Mouse (Mus musculus): Measurements from ENCODE around the gene Pus10.

The Pus10 gene

DNA sequence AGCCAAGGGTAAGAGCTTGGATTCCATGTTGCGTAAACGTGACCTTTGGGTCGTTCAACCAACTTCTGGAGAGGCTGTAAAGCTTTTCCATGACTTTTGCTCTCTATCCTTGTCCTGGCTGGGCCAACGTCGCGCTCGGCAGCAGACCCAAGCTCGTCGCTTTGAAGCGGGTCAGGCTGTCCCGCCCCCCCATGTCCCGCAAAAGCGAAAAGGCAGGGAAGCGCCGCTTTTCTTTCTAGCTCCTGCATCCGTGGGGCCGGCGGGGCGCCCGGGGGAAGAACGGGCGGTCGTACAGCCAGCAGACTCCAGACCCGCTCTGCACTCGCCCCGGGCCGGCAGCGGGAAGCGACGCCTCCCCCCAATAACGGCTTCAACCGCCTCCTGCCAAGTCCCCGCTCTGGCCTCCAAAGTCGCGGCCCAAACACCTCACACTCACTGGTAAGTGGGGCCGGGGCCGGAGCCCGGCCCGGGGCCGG lies at the start of gene Pus10:
Gene Pus10 (plus strand): TSS at position 364 of the 476 bp plus-strand sequence.
- no peaks in the 10 kb centered on the region for H3K27me3 ChIP-seq (ENCODE audit: control insufficient read depth, insufficient read depth, low read length, poor library complexity, severe bottlenecking)
- DNase-seq (ENCODE audit: low read depth, low spot score): no peak
- peaks cover 2% of the 10 kb centered on the region; the same call in 1 of the 2 replicates for H3K36me3 ChIP-seq (ENCODE audit: control insufficient read depth, insufficient read depth, low read length, poor library complexity, severe bottlenecking)

DNA sequence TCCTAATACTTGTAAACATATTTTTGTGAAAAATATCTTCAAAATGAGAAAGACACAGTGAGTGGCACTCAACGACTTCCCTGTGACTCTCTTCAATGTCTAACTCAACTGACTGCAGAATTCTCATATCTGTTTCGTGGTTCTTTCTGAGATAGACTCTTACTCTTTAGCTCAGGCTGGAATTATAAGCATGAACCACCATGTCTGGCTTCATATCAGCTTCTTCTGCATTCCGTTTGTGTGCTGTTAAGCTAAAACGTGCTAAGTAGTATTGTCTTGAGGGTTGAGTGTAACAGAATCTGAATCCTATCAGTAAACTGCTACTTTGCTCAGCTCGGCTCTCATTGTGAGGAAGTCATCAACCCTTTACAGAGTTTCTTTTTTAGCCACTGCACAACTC lies 46.5 kb upstream of the Pus10 start:
- Histone ChIP-seq H3K27me3 (ENCODE audit: control insufficient read depth, insufficient read depth, low read length, poor library complexity, severe bottlenecking) (no peaks in the 10 kb centered on the region), H3K36me3 (ENCODE audit: control insufficient read depth, insufficient read depth, low read length, poor library complexity, severe bottlenecking) (no peaks in the 10 kb centered on the region)
- no peak for DNase-seq (ENCODE audit: low read depth, low spot score)

DNA sequence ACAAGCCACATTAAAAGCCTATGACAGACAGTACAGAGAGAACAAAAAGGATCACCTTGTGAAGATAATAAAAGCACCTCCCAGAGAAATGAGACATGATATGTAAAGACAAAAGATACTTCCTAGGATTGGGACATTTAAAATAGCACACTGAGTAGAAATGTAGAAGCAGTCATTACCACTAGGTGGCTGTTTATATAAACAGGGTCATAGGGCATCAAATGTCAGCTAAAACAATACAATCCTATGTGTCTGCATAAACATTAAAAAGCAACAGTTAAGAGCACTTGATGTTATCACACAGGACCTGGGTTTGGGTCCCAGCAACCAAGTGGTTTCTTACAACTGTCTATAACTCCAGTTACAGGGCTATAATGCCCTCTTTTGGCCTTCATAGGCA lies 34.8 kb upstream of the Pus10 start:
- DNase-seq (ENCODE audit: low read depth, low spot score): peak; percentile 26
- Histone ChIP-seq H3K27me3 (ENCODE audit: control insufficient read depth, insufficient read depth, low read length, poor library complexity, severe bottlenecking) (no peaks in the 10 kb centered on the region), H3K36me3 (ENCODE audit: control insufficient read depth, insufficient read depth, low read length, poor library complexity, severe bottlenecking) (no peaks in the 10 kb centered on the region)

DNA sequence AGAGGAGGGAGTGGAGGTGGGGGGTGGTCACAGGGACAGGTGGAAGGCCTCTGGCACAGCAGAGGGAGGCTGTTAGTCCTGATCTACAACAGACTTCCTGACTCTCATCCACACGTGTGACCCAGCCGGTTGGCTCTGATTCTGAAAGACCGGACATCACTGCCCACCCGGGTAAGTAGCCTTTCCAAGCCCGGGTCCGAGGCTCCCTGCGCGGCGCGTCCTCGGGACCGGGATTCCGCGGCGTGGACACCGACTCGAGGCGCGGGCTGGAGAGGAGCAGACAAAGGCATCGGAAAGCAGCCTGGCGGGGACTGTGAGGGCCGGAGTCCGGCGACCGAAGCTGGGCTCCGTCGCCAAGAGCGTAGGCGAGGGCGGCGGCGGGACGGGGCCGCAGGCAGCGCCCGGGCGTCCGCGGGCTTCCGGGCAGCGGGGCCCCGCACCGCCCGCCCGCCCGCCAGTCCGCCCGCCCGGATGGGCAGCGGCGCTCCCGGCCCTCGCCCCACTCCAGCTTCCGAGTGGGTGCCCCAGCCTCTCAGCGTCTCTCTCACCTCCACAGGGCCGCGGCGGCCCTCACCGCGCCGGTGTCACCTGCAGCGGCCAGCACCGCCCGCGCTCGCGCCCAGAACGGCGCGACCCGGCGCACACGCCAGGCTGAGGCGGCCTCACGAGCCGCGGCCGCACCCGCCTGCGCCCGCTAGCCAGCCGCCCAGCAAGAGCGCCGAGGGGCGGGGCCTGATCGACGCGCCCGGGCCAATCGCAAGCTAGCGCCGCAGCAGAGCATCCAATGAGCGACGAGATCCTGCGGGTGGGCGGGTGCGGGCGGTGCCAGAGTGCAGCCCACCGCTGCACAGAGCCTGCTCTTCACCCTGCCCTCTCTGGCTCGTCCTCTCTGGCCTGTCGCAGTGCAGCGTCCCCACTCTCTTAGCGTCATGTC lies 32.3 kb upstream of the Pus10 start, which contains the start of gene 0610010F05Rik:
Gene 0610010F05Rik (minus strand): TSS at position 695 of the 934 bp plus-strand sequence.
- peak; percentile 95 for DNase-seq (ENCODE audit: low read depth, low spot score)
- no peaks in the 10 kb centered on the region for H3K27me3 ChIP-seq (ENCODE audit: control insufficient read depth, insufficient read depth, low read length, poor library complexity, severe bottlenecking)
- no peaks in the 10 kb centered on the region for H3K36me3 ChIP-seq (ENCODE audit: control insufficient read depth, insufficient read depth, low read length, poor library complexity, severe bottlenecking)

DNA sequence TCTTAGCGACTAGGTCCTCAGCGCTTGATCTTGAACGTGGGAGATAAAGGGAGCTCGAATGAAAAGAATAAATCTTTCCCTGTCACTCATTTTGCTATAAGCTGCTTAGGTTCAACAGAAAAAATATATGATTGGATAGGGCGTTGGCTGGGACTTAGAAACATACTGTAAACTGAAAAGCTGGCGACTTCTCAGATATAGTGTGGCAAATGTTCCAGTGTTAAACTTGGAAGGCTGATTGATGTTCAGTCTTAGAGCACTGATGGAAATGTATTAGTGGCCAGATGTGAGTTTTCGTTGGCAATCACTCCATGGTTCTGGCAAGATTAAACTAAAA lies 31.6 kb upstream of the Pus10 start:
- H3K27me3 ChIP-seq (ENCODE audit: control insufficient read depth, insufficient read depth, low read length, poor library complexity, severe bottlenecking): no peaks in the 10 kb centered on the region
- no peaks in the 10 kb centered on the region for H3K36me3 ChIP-seq (ENCODE audit: control insufficient read depth, insufficient read depth, low read length, poor library complexity, severe bottlenecking)
- DNase-seq (ENCODE audit: low read depth, low spot score): no peak

DNA sequence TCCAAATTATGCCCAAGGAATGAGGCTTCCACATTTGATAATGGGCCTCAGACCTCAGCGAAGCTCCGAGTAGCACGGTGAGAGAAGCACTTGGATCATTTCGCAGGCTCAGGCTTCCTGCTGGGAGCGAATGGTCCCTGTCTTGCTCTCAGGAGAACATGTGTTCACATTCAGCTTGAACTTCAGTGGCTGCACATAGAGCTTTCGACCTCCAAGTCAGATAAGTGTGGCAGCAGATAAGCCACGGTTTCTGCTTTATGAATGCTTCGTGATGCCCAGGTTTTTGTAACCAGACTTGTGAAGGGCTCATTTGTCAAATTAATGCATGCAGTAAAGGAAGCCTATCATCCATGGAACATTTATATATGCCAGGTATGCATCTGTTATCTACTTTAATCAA lies 30.9 kb upstream of the Pus10 start:
- Histone ChIP-seq H3K36me3 (ENCODE audit: control insufficient read depth, insufficient read depth, low read length, poor library complexity, severe bottlenecking) (no peaks in the 10 kb centered on the region), H3K27me3 (ENCODE audit: control insufficient read depth, insufficient read depth, low read length, poor library complexity, severe bottlenecking) (no peaks in the 10 kb centered on the region)
- DNase-seq (ENCODE audit: low read depth, low spot score): no peak

DNA sequence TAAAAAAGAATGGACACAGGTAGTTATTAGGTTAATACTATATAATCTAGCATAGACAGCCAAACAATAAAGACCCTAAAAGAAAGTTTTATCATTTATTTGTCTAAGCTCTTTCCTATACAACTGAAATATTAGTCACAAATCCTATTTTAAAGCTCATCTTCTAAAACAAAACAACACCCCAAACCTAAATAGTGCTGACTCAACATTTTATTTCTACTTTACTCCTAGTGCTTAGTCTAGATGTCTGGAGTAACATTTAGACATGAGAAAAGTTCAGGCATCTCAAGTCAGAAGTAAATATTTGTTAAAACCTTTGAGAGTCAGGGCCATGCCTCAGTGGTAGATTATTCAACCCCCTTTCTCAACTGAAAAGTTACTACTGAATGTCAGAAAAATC lies 18.0 kb upstream of the Pus10 start:
- no peaks in the 10 kb centered on the region for H3K27me3 ChIP-seq (ENCODE audit: control insufficient read depth, insufficient read depth, low read length, poor library complexity, severe bottlenecking)
- 0 out of 2 replicates have a peak, but pooled peaks cover 2% of the 10 kb centered on the region for H3K36me3 ChIP-seq (ENCODE audit: control insufficient read depth, insufficient read depth, low read length, poor library complexity, severe bottlenecking)
- DNase-seq (ENCODE audit: low read depth, low spot score): no peak

DNA sequence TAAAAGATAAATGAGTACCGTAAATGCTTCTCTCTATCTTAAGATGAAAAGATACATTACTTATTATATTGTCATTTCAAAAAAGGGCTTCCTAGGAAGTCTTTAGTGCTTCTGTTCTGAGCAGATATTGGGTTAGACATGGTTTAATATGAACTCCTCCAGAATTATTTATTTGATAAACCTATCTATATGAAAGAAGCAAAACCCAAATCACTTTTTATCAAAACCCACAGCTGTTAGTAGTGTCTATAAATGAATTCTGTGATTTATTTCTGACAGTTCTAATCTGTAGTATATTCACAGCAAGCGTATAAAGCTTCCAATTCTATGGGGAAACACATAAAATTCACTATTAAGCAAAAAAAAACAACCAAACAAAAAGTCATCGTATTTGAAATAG lies 17.6 kb upstream of the Pus10 start:
- Histone ChIP-seq H3K27me3 (ENCODE audit: control insufficient read depth, insufficient read depth, low read length, poor library complexity, severe bottlenecking) (no peaks in the 10 kb centered on the region), H3K36me3 (ENCODE audit: control insufficient read depth, insufficient read depth, low read length, poor library complexity, severe bottlenecking) (0 out of 2 replicates have a peak, but pooled peaks cover 2% of the 10 kb centered on the region)
- no peak for DNase-seq (ENCODE audit: low read depth, low spot score)

DNA sequence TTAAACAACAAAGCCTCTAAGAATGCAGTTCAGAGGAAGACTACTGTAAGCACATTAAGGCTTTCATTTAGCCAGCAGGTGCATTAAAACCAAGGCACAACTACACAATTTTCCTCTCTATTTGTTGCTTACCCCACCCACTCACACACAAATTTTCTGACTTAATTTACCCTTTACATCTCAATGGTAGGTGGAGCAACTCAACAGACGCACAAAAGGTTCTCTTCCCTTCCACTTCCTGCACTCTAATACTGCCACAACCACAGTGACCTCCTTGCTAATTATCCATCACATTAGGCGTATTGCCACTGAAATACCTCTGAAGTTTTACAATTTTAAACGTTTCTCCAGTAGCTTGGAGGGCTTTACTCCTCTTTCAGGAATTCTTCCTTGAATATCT lies 11.8 kb upstream of the Pus10 start:
- Histone ChIP-seq H3K27me3 (ENCODE audit: control insufficient read depth, insufficient read depth, low read length, poor library complexity, severe bottlenecking) (no peaks in the 10 kb centered on the region), H3K36me3 (ENCODE audit: control insufficient read depth, insufficient read depth, low read length, poor library complexity, severe bottlenecking) (peaks cover 4% of the 10 kb centered on the region; the same call in 1 of the 2 replicates)
- no peak for DNase-seq (ENCODE audit: low read depth, low spot score)

DNA sequence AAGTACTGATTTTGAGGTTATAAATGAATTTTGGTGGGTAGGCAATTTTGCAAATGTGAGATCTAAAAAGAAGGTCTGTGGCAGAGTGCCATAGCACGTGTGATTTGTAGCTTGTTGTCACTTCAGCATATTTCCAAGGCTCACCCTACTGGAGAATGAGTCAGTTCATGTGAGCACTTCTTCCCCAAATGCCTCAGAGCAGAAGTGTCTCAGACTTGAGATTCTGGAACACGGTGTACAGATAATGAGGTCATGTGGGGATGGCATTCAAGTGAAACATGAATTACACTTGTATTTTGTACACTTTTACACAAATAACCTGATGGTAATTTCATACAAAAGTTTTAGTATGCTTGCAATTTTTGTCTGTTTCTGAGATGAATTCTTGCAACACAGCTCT lies 7.7 kb upstream of the Pus10 start:
- H3K36me3 ChIP-seq (ENCODE audit: control insufficient read depth, insufficient read depth, low read length, poor library complexity, severe bottlenecking): peaks cover 2% of the 10 kb centered on the region; the same call in 1 of the 2 replicates
- no peak for DNase-seq (ENCODE audit: low read depth, low spot score)
- no peaks in the 10 kb centered on the region for H3K27me3 ChIP-seq (ENCODE audit: control insufficient read depth, insufficient read depth, low read length, poor library complexity, severe bottlenecking)

DNA sequence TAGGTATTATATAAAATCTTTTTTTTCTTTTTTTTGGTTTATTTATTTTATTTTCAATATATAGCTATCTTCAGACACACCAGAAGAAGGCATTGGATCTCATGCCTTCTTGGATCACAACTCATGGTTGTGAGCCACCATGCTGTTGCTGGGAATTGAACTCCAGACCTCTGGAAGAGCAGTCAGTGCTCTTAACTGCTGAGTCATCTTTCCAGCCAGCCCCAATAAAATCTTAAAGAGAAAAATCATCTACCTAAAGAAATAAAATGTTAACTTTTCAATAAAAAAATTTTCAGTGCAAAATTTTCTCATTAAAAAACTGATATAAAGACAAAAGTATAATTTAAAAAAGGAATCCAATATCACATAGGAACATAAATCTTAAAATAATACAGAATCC lies 1.2 kb upstream of the Pus10 start:
- DNase-seq (ENCODE audit: low read depth, low spot score): no peak
- H3K27me3 ChIP-seq (ENCODE audit: control insufficient read depth, insufficient read depth, low read length, poor library complexity, severe bottlenecking): no peaks in the 10 kb centered on the region
- peaks cover 2% of the 10 kb centered on the region; the same call in 1 of the 2 replicates for H3K36me3 ChIP-seq (ENCODE audit: control insufficient read depth, insufficient read depth, low read length, poor library complexity, severe bottlenecking)

DNA sequence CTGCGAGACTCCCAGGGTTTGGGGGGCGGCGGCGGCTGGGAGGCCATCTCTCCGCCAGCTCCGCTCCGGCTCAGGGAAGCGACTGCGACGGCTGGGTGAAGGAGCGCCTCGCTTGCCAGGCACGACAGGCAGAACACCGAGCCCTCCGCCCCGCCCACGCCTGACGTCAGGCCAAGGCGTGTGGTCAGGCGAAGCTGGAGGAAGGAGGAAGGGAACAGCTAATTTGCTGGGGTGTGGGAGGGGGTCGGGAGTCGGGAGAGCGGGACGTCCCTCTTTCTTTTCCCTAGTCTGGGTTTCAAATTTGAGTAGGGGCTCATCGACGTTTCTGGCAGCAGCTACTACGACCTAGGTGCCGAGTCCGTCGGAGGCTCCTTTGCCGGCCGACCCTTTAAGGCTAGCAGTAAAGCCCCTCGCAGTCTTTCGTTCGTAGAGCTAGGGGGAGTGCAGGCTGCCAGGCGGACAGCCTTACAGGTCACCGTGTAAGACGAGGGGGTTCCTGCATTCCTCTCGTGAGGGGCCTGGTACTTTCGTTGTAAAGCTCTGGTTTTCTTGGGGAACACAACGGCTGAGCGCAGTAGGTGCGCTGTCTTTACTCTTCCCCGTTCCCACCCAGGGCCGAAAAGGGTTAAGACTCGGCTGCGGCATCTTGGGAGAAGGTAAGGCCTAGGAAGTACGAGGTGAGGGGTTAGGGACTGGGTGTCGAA lies 476 bp downstream of the Pus10 start, which contains the start of gene Pex13:
Gene Pex13 (minus strand): TSS at position 162 of the 704 bp plus-strand sequence.
- Histone ChIP-seq H3K36me3 (ENCODE audit: control insufficient read depth, insufficient read depth, low read length, poor library complexity, severe bottlenecking) (peaks cover 2% of the 10 kb centered on the region; the same call in 1 of the 2 replicates), H3K27me3 (ENCODE audit: control insufficient read depth, insufficient read depth, low read length, poor library complexity, severe bottlenecking) (no peaks in the 10 kb centered on the region)
- peak; percentile 86 for DNase-seq (ENCODE audit: low read depth, low spot score)

DNA sequence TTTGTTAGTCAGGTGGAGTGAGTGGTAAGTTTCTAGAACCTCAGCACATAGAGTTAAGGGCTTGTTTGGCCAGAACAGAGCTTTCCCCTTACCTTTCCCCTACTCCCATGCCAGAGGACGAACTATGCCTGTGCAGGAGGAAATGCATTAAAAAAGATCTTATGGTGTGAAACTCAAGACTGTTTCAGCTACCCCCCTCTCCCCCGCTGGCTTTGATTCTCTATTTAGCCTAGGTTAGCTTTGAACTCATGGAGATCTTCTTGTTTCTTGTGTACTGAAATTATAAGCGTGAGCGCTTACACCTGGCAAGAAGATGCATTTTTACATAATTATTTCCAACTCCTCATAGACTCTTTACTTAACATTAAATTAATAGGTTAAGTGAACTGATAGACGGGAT lies 1.1 kb downstream of the Pus10 start:
- Histone ChIP-seq H3K36me3 (ENCODE audit: control insufficient read depth, insufficient read depth, low read length, poor library complexity, severe bottlenecking) (peaks cover 2% of the 10 kb centered on the region; the same call in 1 of the 2 replicates), H3K27me3 (ENCODE audit: control insufficient read depth, insufficient read depth, low read length, poor library complexity, severe bottlenecking) (no peaks in the 10 kb centered on the region)
- DNase-seq (ENCODE audit: low read depth, low spot score): no peak

DNA sequence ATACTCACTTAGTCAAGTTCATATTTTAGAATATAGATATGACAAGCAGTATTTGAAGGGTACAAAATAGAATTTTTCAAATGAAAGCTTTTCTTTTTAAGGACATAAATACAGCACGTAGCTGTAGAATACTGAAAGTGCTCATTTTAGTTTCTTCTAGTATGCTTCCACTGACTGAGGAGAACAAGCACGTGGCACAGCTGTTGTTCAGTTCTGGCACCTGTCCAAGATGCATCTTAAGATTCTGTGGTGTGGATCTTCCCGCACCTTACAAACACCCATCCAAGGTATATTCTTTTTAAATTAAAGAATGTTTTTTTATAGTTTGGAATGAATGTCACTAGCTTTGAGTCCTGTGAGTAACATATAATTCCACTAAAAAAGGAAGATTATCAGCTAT lies 1.7 kb downstream of the Pus10 start:
- no peaks in the 10 kb centered on the region for H3K27me3 ChIP-seq (ENCODE audit: control insufficient read depth, insufficient read depth, low read length, poor library complexity, severe bottlenecking)
- H3K36me3 ChIP-seq (ENCODE audit: control insufficient read depth, insufficient read depth, low read length, poor library complexity, severe bottlenecking): peaks cover 2% of the 10 kb centered on the region; the same call in 1 of the 2 replicates
- peak; percentile 57 for DNase-seq (ENCODE audit: low read depth, low spot score)

DNA sequence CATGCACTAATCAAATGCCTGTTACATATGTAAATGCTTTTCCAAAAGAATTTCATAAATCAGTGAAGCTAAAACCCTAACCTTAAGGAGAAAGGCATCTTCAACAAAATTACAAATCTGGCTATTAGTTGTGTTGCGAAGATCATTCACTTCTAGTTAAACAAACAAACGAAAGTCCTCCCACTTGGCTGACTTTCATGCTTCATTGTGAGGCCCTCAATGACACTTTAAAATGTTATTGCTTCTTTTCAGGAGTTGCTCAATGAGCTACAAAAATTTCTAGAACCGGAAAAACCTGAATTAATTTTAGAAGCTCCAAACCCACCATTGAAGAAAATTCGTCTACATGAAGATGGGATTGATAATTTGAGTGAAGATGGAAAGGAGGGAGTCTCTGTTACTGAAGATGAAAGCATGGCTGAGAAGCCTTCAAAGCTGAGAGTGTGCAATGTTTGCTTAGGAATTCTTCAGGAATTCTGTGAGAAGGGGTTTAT lies 6.8 kb downstream of the Pus10 start:
- Histone ChIP-seq H3K27me3 (ENCODE audit: control insufficient read depth, insufficient read depth, low read length, poor library complexity, severe bottlenecking) (no peaks in the 10 kb centered on the region), H3K36me3 (ENCODE audit: control insufficient read depth, insufficient read depth, low read length, poor library complexity, severe bottlenecking) (peaks cover 5% of the 10 kb centered on the region; the same call in 1 of the 2 replicates)
- DNase-seq (ENCODE audit: low read depth, low spot score): no peak
